Mouse (Mus musculus) G1E (cell line): ENCODE measurements around the gene Sec61a1.

ENCODE experiments used
- CTCF ChIP-seq: IDR thresholded peaks from 2 replicates; pipeline ENCODE4 v1.5.1; 2012; ENCODE audit warnings: low read depth, low read length, inconsistent platforms, mixed read lengths
- GATA1 ChIP-seq: IDR thresholded peaks from 2 replicates; pipeline ENCODE4 v1.6.1; 2012; ENCODE audit warnings: borderline replicate concordance, low read length, inconsistent platforms, mixed read lengths
- GATA2 ChIP-seq: IDR thresholded peaks from 2 replicates; pipeline ENCODE4 v1.6.1; 2012; ENCODE audit warnings: low read depth, low read length, inconsistent platforms, borderline replicate concordance
- POLR2AphosphoS5 ChIP-seq: IDR thresholded peaks from 2 replicates; pipeline ENCODE4 v1.6.1; 2012; ENCODE audit warnings: low read depth, low read length, inconsistent platforms; ENCODE audit not compliant: insufficient replicate concordance

DNA sequence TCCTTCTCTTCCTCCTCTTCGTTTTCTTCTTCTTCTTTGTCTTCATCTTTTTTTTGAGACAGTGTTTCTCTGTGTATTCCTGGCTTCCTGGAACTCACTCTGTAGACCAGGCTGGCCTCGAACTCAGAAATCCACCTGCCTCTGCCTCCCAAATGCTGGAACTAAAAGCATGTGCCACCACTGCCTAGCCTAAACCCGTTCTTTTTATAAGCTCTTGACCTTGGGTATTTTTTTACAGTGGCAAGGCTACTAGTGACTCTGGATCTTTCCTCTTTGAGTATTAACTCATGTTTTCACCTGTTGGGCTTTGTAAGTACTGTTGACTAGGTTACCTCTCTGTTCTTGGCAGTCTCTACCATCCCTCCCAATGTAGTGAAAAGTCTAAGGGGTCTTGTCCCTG lies 4.3 kb upstream of the Sec61a1 start:
- TF ChIP-seq GATA1 (no peak), CTCF (no peak), POLR2AphosphoS5 (no peak), GATA2 (no peak)
